Mouse (Mus musculus): ENCODE data around the gene E030025P04Rik.

- TF ChIP-seq CTCF (IDR thresholded peaks at IDR 0.05; ENCODE audit: low read depth, low read length) (no peak), GATA1 (IDR thresholded peaks at IDR 0.05; ENCODE audit: borderline replicate concordance, low read length) (no peak), GATA2 (IDR thresholded peaks at IDR 0.05; ENCODE audit: borderline replicate concordance, low read depth, low read length) (no peak), TAL1 (conservative IDR thresholded peaks at IDR 0.05; ENCODE audit: low read depth, low read length) (no peak), POLR2AphosphoS5 (IDR thresholded peaks at IDR 0.05; ENCODE audit: insufficient replicate concordance, low read depth, low read length) (no peak)
These were observed 26.6 kb upstream of the E030025P04Rik start for GRCm38 (mm10) chr11:109170771-109171170.
